18 mouse cellular contexts compared by ENCODE assay signal in the genomic region with DNA sequence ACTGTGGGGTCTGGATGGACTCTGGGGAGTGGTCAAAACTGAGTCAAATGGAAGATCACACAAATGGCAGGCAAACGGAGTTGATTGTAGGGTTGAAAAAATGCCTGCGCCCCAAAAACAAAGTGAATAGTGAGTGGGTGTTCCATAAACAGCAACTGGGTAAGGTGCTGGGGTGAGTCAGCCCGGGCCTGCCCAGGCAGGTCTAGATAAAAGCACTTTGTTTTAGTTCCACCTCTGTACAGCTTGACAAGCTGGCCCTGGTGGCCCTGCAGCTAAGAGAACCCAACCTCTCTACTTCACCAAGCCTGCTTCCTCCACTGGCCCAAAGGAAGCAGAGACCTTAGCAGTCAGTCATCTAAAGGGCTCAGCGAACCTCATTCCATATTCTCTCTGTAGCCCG. TPM values are rescaled to one million over a fixed set of nuclear protein-coding genes. Genes with fewer than 3 reads are reported as not detected.
"Had no signal": no experiment of that assay in that cellular context is flagged by ENCODE, and none has a peak within 500 bp of the region (broad histone marks: within the 10 kb centered on the region; RNA-seq: fewer than 3 reads in every experiment).

No protein-coding gene starts in this region.

- H3K36me3 ChIP-seq: intestine, embryonic 15.5 days; kidney, embryonic 15.5 days; limb, embryonic 12.5 days; liver, embryonic 15.5 days had no signal

- DNase-seq: kidney, adult 18-20 months; kidney, postnatal 14 days; layer of hippocampus, postnatal 36 days; lung, adult 2 months; lung, postnatal 36 days; right cerebral cortex, postnatal 14 days; thymus, adult 2 months; thymus, postnatal 25 days had no signal

- H3K9ac ChIP-seq: intestine, embryonic 15.5 days; kidney, embryonic 15.5 days; limb, embryonic 12.5 days; liver, embryonic 15.5 days had no signal

- H3K9me3 ChIP-seq: intestine, embryonic 15.5 days; kidney, embryonic 15.5 days; limb, embryonic 12.5 days; liver, embryonic 15.5 days had no signal

- H3K27me3 ChIP-seq: intestine, embryonic 15.5 days; kidney, embryonic 15.5 days; limb, embryonic 12.5 days; liver, embryonic 15.5 days had no signal

- H3K4me2 ChIP-seq: intestine, embryonic 15.5 days; kidney, embryonic 15.5 days; limb, embryonic 12.5 days; liver, embryonic 15.5 days had no signal

- H3K27ac ChIP-seq: intestine, embryonic 15.5 days; kidney, embryonic 15.5 days; limb, embryonic 12.5 days; liver, embryonic 15.5 days had no signal

- H3K4me3 ChIP-seq: intestine, embryonic 15.5 days; kidney, embryonic 15.5 days; limb, embryonic 12.5 days; liver, embryonic 15.5 days had no signal

- ATAC-seq: intestine, embryonic 15.5 days; lung, postnatal 0 days; midbrain, embryonic 16.5 days had no signal

- H3K4me1 ChIP-seq: intestine, embryonic 15.5 days; kidney, embryonic 15.5 days; limb, embryonic 12.5 days; liver, embryonic 15.5 days had no signal

RNA-seq across cellular contexts. Expression of gene Psapl1, which starts 1.0 kb away (rescaled TPM):
- polyA plus RNA-seq: limb, embryonic 12.5 days; liver, adult 2 months; midbrain, embryonic 16.5 days; neural tube, embryonic 14.5 days; spleen, adult 2 months; testis, adult 2 months had no signal
